Mouse (Mus musculus) forebrain, postnatal 0 days (tissue): ENCODE measurements at regions not wholly inside any gene's neighbourhood (a gene's known extent, or its start where the extent isn't known, plus 50 kb on each side); places are given as distances from the start of the nearest gene placed in this dataset.

Experiments used
- ATAC-seq: fragments of 200-750 bp; cut with Nextera tagmentation; 2 replicates; pipeline ENCODE4 v1.8.0; 2017; ENCODE audit warnings: mild to moderate bottlenecking, moderate library complexity
- DNase-seq: peaks from one replicate; pipeline ENCODE4 v3.0.0-alpha.2; 2015
- H3K27ac ChIP-seq: fragments of 300-500 bp; sonication (generic); 2 replicates; pipeline ENCODE4 v1.5.1; 2014; ENCODE audit warnings: low read depth, mild to moderate bottlenecking, antibody characterized with exemption, low read length, moderate library complexity, mixed read lengths
- H3K27me3 ChIP-seq: fragments of 300-500 bp; sonication (generic); 2 replicates; pipeline ENCODE4 v1.6.1; 2014; ENCODE audit warnings: mild to moderate bottlenecking, low read length, mixed read lengths; ENCODE audit not compliant: insufficient read depth
- H3K36me3 ChIP-seq: fragments of 300-500 bp; sonication (generic); 2 replicates; pipeline ENCODE4 v1.6.1; 2014; ENCODE audit warnings: mild to moderate bottlenecking, moderate library complexity; ENCODE audit not compliant: insufficient read depth
- H3K4me1 ChIP-seq: fragments of 300-500 bp; sonication (generic); 2 replicates; pipeline ENCODE4 v1.6.1; 2014; ENCODE audit warnings: antibody characterized with exemption; ENCODE audit not compliant: insufficient read depth
- H3K4me2 ChIP-seq: fragments of 300-500 bp; sonication (generic); 2 replicates; pipeline ENCODE4 v1.6.1; 2014; ENCODE audit warnings: low read depth, mild to moderate bottlenecking, moderate library complexity
- H3K4me3 ChIP-seq: fragments of 300-500 bp; sonication (generic); 2 replicates; pipeline ENCODE4 v1.5.1; 2014; ENCODE audit warnings: low read depth, low read length, mixed read lengths
- H3K9ac ChIP-seq: fragments of 300-500 bp; sonication (generic); 2 replicates; pipeline ENCODE4 v1.6.1; 2014; ENCODE audit warnings: mild to moderate bottlenecking
- H3K9me3 ChIP-seq: fragments of 300-500 bp; sonication (generic); 2 replicates; pipeline ENCODE4 v1.6.1; 2016; ENCODE audit warnings: low read length
- CTCF ChIP-seq: sonication (generic); IDR thresholded peaks from 2 replicates; pipeline ENCODE4 v1.5.1; 2016; ENCODE audit warnings: antibody characterized with exemption, control low read depth, low read depth
- WGBS: fragments of 180-500 bp; shearing (Covaris S2); extraction: QIAGEN DNeasy Blood & Tissue Kit; methylation state at CpG from one replicate; pipeline ENCODE4 v1.1.7; 2014; 5-methylcytosine and 5-hydroxymethylcytosine counted together

GRCm38 (mm10) chr7:37242476-37242875, 531.0 kb downstream of the Zfp536 start:
- H3K9ac ChIP-seq = no peak overlapping the region
- no peak overlapping the region for H3K4me3 ChIP-seq
- no peaks in the 10 kb centered on the region for H3K4me1 ChIP-seq
- 92% methylated on average over 8 of the region's 8 CpGs for WGBS
- H3K9me3 ChIP-seq = no peaks in the 10 kb centered on the region
- ATAC-seq = no peak
- no peaks in the 10 kb centered on the region for H3K36me3 ChIP-seq
- TF ChIP-seq CTCF = no peak
- no peak overlapping the region for H3K27ac ChIP-seq
- DNase-seq = no peak
- H3K4me2 ChIP-seq = no peak overlapping the region
- H3K27me3 ChIP-seq = no peaks in the 10 kb centered on the region

GRCm38 (mm10) chr7:37246156-37246555, 527.3 kb downstream of the Zfp536 start:
- H3K9me3 ChIP-seq = no peaks in the 10 kb centered on the region
- H3K36me3 ChIP-seq = no peaks in the 10 kb centered on the region
- H3K4me1 ChIP-seq = no peaks in the 10 kb centered on the region
- H3K27me3 ChIP-seq = no peaks in the 10 kb centered on the region
- no peak overlapping the region for H3K27ac ChIP-seq
- 87% methylated on average over 4 of the region's 4 CpGs for WGBS
- TF ChIP-seq CTCF = no peak
- H3K4me3 ChIP-seq = no peak overlapping the region
- H3K4me2 ChIP-seq = no peak overlapping the region
- DNase-seq = no peak
- H3K9ac ChIP-seq = no peak overlapping the region
- no peak for ATAC-seq

- 77% methylated on average over 9 of the region's 9 CpGs for WGBS
- TF ChIP-seq CTCF = no peak
These were observed 519.0 kb downstream of the Zfp536 start for GRCm38 (mm10) chr7:37254431-37254830.

GRCm38 (mm10) chr7:37255840-37256239, 517.6 kb downstream of the Zfp536 start:
- ATAC-seq = no peak
- H3K27ac ChIP-seq = no peak overlapping the region
- no peaks in the 10 kb centered on the region for H3K27me3 ChIP-seq
- WGBS = 72% methylated on average over 3 of the region's 3 CpGs
- H3K9me3 ChIP-seq = 0 out of 2 replicates have a peak, but pooled peaks cover 3% of the 10 kb centered on the region
- no peak overlapping the region for H3K9ac ChIP-seq
- H3K4me3 ChIP-seq = no peak overlapping the region
- H3K4me1 ChIP-seq = no peaks in the 10 kb centered on the region
- H3K4me2 ChIP-seq = no peak overlapping the region
- no peak for DNase-seq
- no peak for TF ChIP-seq CTCF
- H3K36me3 ChIP-seq = no peaks in the 10 kb centered on the region

More at GRCm38 (mm10) chr7:37254431-37254830, 519.0 kb downstream of the Zfp536 start:
- Histone ChIP-seq H3K4me3 (no peak overlapping the region), H3K4me2 (no peak overlapping the region), H3K9me3 (0 out of 2 replicates have a peak, but pooled peaks cover 3% of the 10 kb centered on the region), H3K4me1 (no peaks in the 10 kb centered on the region), H3K36me3 (no peaks in the 10 kb centered on the region), H3K9ac (no peak overlapping the region), H3K27ac (no peak overlapping the region), H3K27me3 (no peaks in the 10 kb centered on the region)
- ATAC-seq (no peak), DNase-seq (no peak)

- Histone ChIP-seq H3K9ac (no peak overlapping the region), H3K27ac (no peak overlapping the region), H3K4me3 (no peak overlapping the region), H3K4me1 (no peaks in the 10 kb centered on the region), H3K27me3 (no peaks in the 10 kb centered on the region), H3K4me2 (no peak overlapping the region), H3K36me3 (no peaks in the 10 kb centered on the region), H3K9me3 (no peaks in the 10 kb centered on the region)
- peak; percentile 42 for TF ChIP-seq CTCF
- DNase-seq = no peak
- 41% methylated on average over 6 of the region's 6 CpGs for WGBS
- ATAC-seq = no peak
These were observed 514.1 kb downstream of the Zfp536 start for GRCm38 (mm10) chr7:37259293-37259692.

- H3K9me3 ChIP-seq = no peaks in the 10 kb centered on the region
- no peak for TF ChIP-seq CTCF
- no peak overlapping the region for H3K9ac ChIP-seq
- H3K4me3 ChIP-seq = no peak overlapping the region
- H3K27me3 ChIP-seq = no peaks in the 10 kb centered on the region
- ATAC-seq (no peak), DNase-seq (peak; percentile 14)
- no peak overlapping the region for H3K4me2 ChIP-seq
- H3K36me3 ChIP-seq = no peaks in the 10 kb centered on the region
- WGBS = 39% methylated on average over 3 of the region's 3 CpGs
- H3K27ac ChIP-seq = no peak overlapping the region
- no peaks in the 10 kb centered on the region for H3K4me1 ChIP-seq
These were observed 510.6 kb downstream of the Zfp536 start for GRCm38 (mm10) chr7:37262846-37263245.

- peak; percentile 38 for TF ChIP-seq CTCF
- no peak overlapping the region for H3K27ac ChIP-seq
- no peak overlapping the region for H3K9ac ChIP-seq
- ATAC-seq (no peak), DNase-seq (no peak)
- no peaks in the 10 kb centered on the region for H3K27me3 ChIP-seq
- no peaks in the 10 kb centered on the region for H3K9me3 ChIP-seq
- H3K4me1 ChIP-seq = no peaks in the 10 kb centered on the region
- 80% methylated on average over 4 of the region's 4 CpGs for WGBS
- H3K36me3 ChIP-seq = no peaks in the 10 kb centered on the region
- no peak overlapping the region for H3K4me3 ChIP-seq
- no peak overlapping the region for H3K4me2 ChIP-seq
These were observed 506.0 kb downstream of the Zfp536 start for GRCm38 (mm10) chr7:37267404-37267803.

- Histone ChIP-seq H3K36me3 (no peaks in the 10 kb centered on the region), H3K27ac (no peak overlapping the region), H3K9ac (no peak overlapping the region), H3K4me3 (no peak overlapping the region), H3K27me3 (no peaks in the 10 kb centered on the region), H3K4me2 (no peak overlapping the region), H3K4me1 (no peaks in the 10 kb centered on the region), H3K9me3 (no peaks in the 10 kb centered on the region)
- whole genome bisulfite sequencing = 78% methylated on average over 3 of the region's 3 CpGs
- DNase-seq (no peak), ATAC-seq (no peak)
- TF ChIP-seq CTCF = no peak
These were observed 502.6 kb downstream of the Zfp536 start for GRCm38 (mm10) chr7:37270841-37271240.
